Mouse (Mus musculus): ENCODE measurements around the gene Atxn7l1.

- TF ChIP-seq CTCF (IDR thresholded peaks at IDR 0.05; ENCODE audit: control insufficient read depth, insufficient read depth, insufficient replicate concordance, low read depth, low read length) (no peak), POLR2A (IDR thresholded peaks at IDR 0.05; ENCODE audit: control insufficient read depth, low read depth, low read length) (no peak)
These were observed 3.0 kb upstream of the Atxn7l1 start for GRCm38 (mm10) chr12:33144456-33144855.
